Mouse (Mus musculus): ENCODE results near the gene Gm3233. TPM values are rescaled to one million over a fixed set of nuclear protein-coding genes. Genes with fewer than 3 reads are reported as not detected.
"Not testable (repeated sequence)": the region's sequence is repeated elsewhere in the genome, so short reads cannot be mapped to it uniquely, and the experiment has no call there.

Gm3233 gene
- polyA plus RNA-seq, 1 experiment from 2014 or later: not detected

- no peak overlapping the region for H3K27ac ChIP-seq (replicated peaks)
- H3K36me3 ChIP-seq: no peaks in the 10 kb centered on the region
- H3K4me3 ChIP-seq: no peak overlapping the region
- no peaks in the 10 kb centered on the region for H3K27me3 ChIP-seq
- no peaks in the 10 kb centered on the region for H3K9me3 ChIP-seq
- no peak overlapping the region for H3K9ac ChIP-seq (replicated peaks)
- no peak for ATAC-seq (replicated peaks)
- no peaks in the 10 kb centered on the region for H3K4me1 ChIP-seq
- H3K4me2 ChIP-seq (replicated peaks): no peak overlapping the region
- 75% methylated on average over 8 of the region's 8 CpGs for WGBS
These were observed 34.6 kb downstream of the Gm3233 start for GRCm38 (mm10) chr10:77724855-77725254.

GRCm38 (mm10) chr10:77720299-77720698 is 39.2 kb downstream of the Gm3233 start, which contains the start of gene Krtap12-1:
Krtap12-1 (plus strand) TSS chr10:77720599.
- not testable (repeated sequence) for H3K36me3 ChIP-seq; H3K9ac ChIP-seq (replicated peaks); H3K27me3 ChIP-seq; H3K9me3 ChIP-seq; H3K4me2 ChIP-seq (replicated peaks); ATAC-seq (replicated peaks); H3K4me3 ChIP-seq; H3K27ac ChIP-seq (replicated peaks); H3K4me1 ChIP-seq
- 90% methylated on average over 1 of the region's 1 CpGs for WGBS

- WGBS: 84% methylated on average over 1 of the region's 1 CpGs
- H3K27me3 ChIP-seq: no peaks in the 10 kb centered on the region
- H3K9me3 ChIP-seq: no peaks in the 10 kb centered on the region
- H3K4me2 ChIP-seq (replicated peaks): no peak within 1 kb of the TSS
- H3K27ac ChIP-seq (replicated peaks): no peak within 1 kb of the TSS
- no peak within 1 kb of the TSS for H3K4me3 ChIP-seq
- no peak for ATAC-seq (replicated peaks)
- no peaks in the 10 kb centered on the region for H3K36me3 ChIP-seq
- H3K4me1 ChIP-seq: no peaks in the 10 kb centered on the region
- H3K9ac ChIP-seq (replicated peaks): no peak within 1 kb of the TSS
These were observed 44.0 kb downstream of the Gm3233 start, which contains the start of gene Gm10142 for GRCm38 (mm10) chr10:77715507-77715906. Gm10142 (plus strand) TSS chr10:77715807.

GRCm38 (mm10) chr10:77713734-77714133 is 45.7 kb downstream of the Gm3233 start:
- H3K27ac ChIP-seq (replicated peaks): no peak overlapping the region
- 78% methylated on average over 4 of the region's 4 CpGs for WGBS
- no peak overlapping the region for H3K9ac ChIP-seq (replicated peaks)
- no peak overlapping the region for H3K4me2 ChIP-seq (replicated peaks)
- H3K4me1 ChIP-seq: no peaks in the 10 kb centered on the region
- no peak overlapping the region for H3K4me3 ChIP-seq
- no peak for ATAC-seq (replicated peaks)
- H3K36me3 ChIP-seq: no peaks in the 10 kb centered on the region
- H3K27me3 ChIP-seq: no peaks in the 10 kb centered on the region
- no peaks in the 10 kb centered on the region for H3K9me3 ChIP-seq

- H3K36me3 ChIP-seq; H3K4me3 ChIP-seq; H3K4me1 ChIP-seq; ATAC-seq (replicated peaks); H3K27me3 ChIP-seq; H3K9ac ChIP-seq (replicated peaks); H3K4me2 ChIP-seq (replicated peaks); H3K27ac ChIP-seq (replicated peaks); H3K9me3 ChIP-seq: not testable (repeated sequence)
These were observed 48.3 kb downstream of the Gm3233 start, which contains the start of gene Gm10024 for GRCm38 (mm10) chr10:77711157-77711556. Gm10024 (plus strand) TSS chr10:77711457.

- ATAC-seq (replicated peaks): no peak
- Histone ChIP-seq H3K4me2 (replicated peaks) (no peak overlapping the region), H3K4me3 (no peak overlapping the region), H3K27me3 (no peaks in the 10 kb centered on the region), H3K4me1 (no peaks in the 10 kb centered on the region), H3K9me3 (no peaks in the 10 kb centered on the region), H3K9ac (replicated peaks) (no peak overlapping the region), H3K27ac (replicated peaks) (no peak overlapping the region), H3K36me3 (no peaks in the 10 kb centered on the region)
- WGBS: 79% methylated on average over 3 of the region's 3 CpGs
These were observed 49.7 kb downstream of the Gm3233 start for GRCm38 (mm10) chr10:77709831-77710230.

Other genes with a start within 250 kb of the Gm3233 start
- 43.0 and 44.2 TPM in 2 replicates for gene Fam207a, start 243.9 kb downstream of the Gm3233 start, polyA plus RNA-seq (2015; fragmentation: Nextera tagmentation; extraction: Ambion mirVana)
- gene Itgb2, start 229.4 kb downstream of the Gm3233 start, polyA plus RNA-seq (2015; fragmentation: Nextera tagmentation; extraction: Ambion mirVana): 0.65 and 0.87 TPM in 2 replicates
- 67.5 and 71.0 TPM in 2 replicates for gene Pttg1ip, start 178.0 kb downstream of the Gm3233 start, polyA plus RNA-seq (2015; fragmentation: Nextera tagmentation; extraction: Ambion mirVana)
- 318 and 322 TPM in 2 replicates for gene Sumo3, start 153.6 kb downstream of the Gm3233 start, polyA plus RNA-seq (2015; fragmentation: Nextera tagmentation; extraction: Ambion mirVana)
- 4.2 and 8.6 TPM in 2 replicates for gene Gm49325, start 153.5 kb downstream of the Gm3233 start, polyA plus RNA-seq (2015; fragmentation: Nextera tagmentation; extraction: Ambion mirVana)
- gene Ube2g2, start 137.4 kb downstream of the Gm3233 start, polyA plus RNA-seq (2015; fragmentation: Nextera tagmentation; extraction: Ambion mirVana): 108 and 117 TPM in 2 replicates
- gene Tspear, start 73.1 kb downstream of the Gm3233 start, polyA plus RNA-seq (2015; fragmentation: Nextera tagmentation; extraction: Ambion mirVana): 0.17 and 0.52 TPM in 2 replicates
- not detected in 2 replicates for gene Gm19402, start 68.9 kb downstream of the Gm3233 start, polyA plus RNA-seq (2015; fragmentation: Nextera tagmentation; extraction: Ambion mirVana)
- not detected in 2 replicates for gene Gm9508, start 62.4 kb downstream of the Gm3233 start, polyA plus RNA-seq (2015; fragmentation: Nextera tagmentation; extraction: Ambion mirVana)
- not detected in 2 replicates for gene Gm10272, start 53.1 kb downstream of the Gm3233 start, polyA plus RNA-seq (2015; fragmentation: Nextera tagmentation; extraction: Ambion mirVana)
- gene Gm10024, start 48.2 kb downstream of the Gm3233 start, polyA plus RNA-seq (2015; fragmentation: Nextera tagmentation; extraction: Ambion mirVana): not detected in 2 replicates
- gene Gm10142, start 43.9 kb downstream of the Gm3233 start, polyA plus RNA-seq (2015; fragmentation: Nextera tagmentation; extraction: Ambion mirVana): not detected in 2 replicates
- gene Krtap12-1, start 39.1 kb downstream of the Gm3233 start, polyA plus RNA-seq (2015; fragmentation: Nextera tagmentation; extraction: Ambion mirVana): not detected in 2 replicates
- not detected in 2 replicates for gene Gm10100, start 33.2 kb downstream of the Gm3233 start, polyA plus RNA-seq (2015; fragmentation: Nextera tagmentation; extraction: Ambion mirVana)
- gene Gm18596, start 17.0 kb downstream of the Gm3233 start, polyA plus RNA-seq (2015; fragmentation: Nextera tagmentation; extraction: Ambion mirVana): not detected in 2 replicates
- gene Gm9736, start 8.3 kb downstream of the Gm3233 start, polyA plus RNA-seq (2015; fragmentation: Nextera tagmentation; extraction: Ambion mirVana): not detected in 2 replicates
- gene Gm3238, start 11.6 kb upstream of the Gm3233 start, polyA plus RNA-seq (2015; fragmentation: Nextera tagmentation; extraction: Ambion mirVana): not detected in 2 replicates
- not detected in 2 replicates for gene Gm7138, start 17.3 kb upstream of the Gm3233 start, polyA plus RNA-seq (2015; fragmentation: Nextera tagmentation; extraction: Ambion mirVana)
- not detected in 2 replicates for gene Gm3250, start 22.9 kb upstream of the Gm3233 start, polyA plus RNA-seq (2015; fragmentation: Nextera tagmentation; extraction: Ambion mirVana)
- gene Gm7137, start 28.5 kb upstream of the Gm3233 start, polyA plus RNA-seq (2015; fragmentation: Nextera tagmentation; extraction: Ambion mirVana): not detected in 2 replicates
- gene Gm9639, start 35.4 kb upstream of the Gm3233 start, polyA plus RNA-seq (2015; fragmentation: Nextera tagmentation; extraction: Ambion mirVana): not detected in 2 replicates
- not detected in 2 replicates for gene Gm19668, start 39.5 kb upstream of the Gm3233 start, polyA plus RNA-seq (2015; fragmentation: Nextera tagmentation; extraction: Ambion mirVana)
- gene Gm9507, start 52.2 kb upstream of the Gm3233 start, polyA plus RNA-seq (2015; fragmentation: Nextera tagmentation; extraction: Ambion mirVana): not detected in 2 replicates
- gene Gm2696, start 55.0 kb upstream of the Gm3233 start, polyA plus RNA-seq (2015; fragmentation: Nextera tagmentation; extraction: Ambion mirVana): not detected in 2 replicates
- gene Krtap10-4, start 67.4 kb upstream of the Gm3233 start, polyA plus RNA-seq (2015; fragmentation: Nextera tagmentation; extraction: Ambion mirVana): not detected in 2 replicates
- gene Krtap10-10, start 76.3 kb upstream of the Gm3233 start, polyA plus RNA-seq (2015; fragmentation: Nextera tagmentation; extraction: Ambion mirVana): not detected in 2 replicates
- gene Gm36176, start 87.1 kb upstream of the Gm3233 start, polyA plus RNA-seq (2015; fragmentation: Nextera tagmentation; extraction: Ambion mirVana): not detected in 2 replicates
- gene Gm10318, start 93.2 kb upstream of the Gm3233 start, polyA plus RNA-seq (2015; fragmentation: Nextera tagmentation; extraction: Ambion mirVana): not detected in 2 replicates
- gene Gm3285, start 102.3 kb upstream of the Gm3233 start, polyA plus RNA-seq (2015; fragmentation: Nextera tagmentation; extraction: Ambion mirVana): not detected in 2 replicates
- gene Lrrc3, start 142.9 kb upstream of the Gm3233 start, polyA plus RNA-seq (2015; fragmentation: Nextera tagmentation; extraction: Ambion mirVana): 11.1 and 11.3 TPM in 2 replicates
- gene Trpm2, start 210.9 kb upstream of the Gm3233 start, polyA plus RNA-seq (2015; fragmentation: Nextera tagmentation; extraction: Ambion mirVana): 2.6 and 2.8 TPM in 2 replicates
- 35.0 and 37.1 TPM in 2 replicates for gene 1810043G02Rik, start 218.8 kb upstream of the Gm3233 start, polyA plus RNA-seq (2015; fragmentation: Nextera tagmentation; extraction: Ambion mirVana)